Mouse (Mus musculus): ENCODE measurements at regions not wholly inside any gene's neighbourhood (a gene's known extent, or its start where the extent isn't known, plus 50 kb on each side); places are given as distances from the start of the nearest gene placed in this dataset.

DNA sequence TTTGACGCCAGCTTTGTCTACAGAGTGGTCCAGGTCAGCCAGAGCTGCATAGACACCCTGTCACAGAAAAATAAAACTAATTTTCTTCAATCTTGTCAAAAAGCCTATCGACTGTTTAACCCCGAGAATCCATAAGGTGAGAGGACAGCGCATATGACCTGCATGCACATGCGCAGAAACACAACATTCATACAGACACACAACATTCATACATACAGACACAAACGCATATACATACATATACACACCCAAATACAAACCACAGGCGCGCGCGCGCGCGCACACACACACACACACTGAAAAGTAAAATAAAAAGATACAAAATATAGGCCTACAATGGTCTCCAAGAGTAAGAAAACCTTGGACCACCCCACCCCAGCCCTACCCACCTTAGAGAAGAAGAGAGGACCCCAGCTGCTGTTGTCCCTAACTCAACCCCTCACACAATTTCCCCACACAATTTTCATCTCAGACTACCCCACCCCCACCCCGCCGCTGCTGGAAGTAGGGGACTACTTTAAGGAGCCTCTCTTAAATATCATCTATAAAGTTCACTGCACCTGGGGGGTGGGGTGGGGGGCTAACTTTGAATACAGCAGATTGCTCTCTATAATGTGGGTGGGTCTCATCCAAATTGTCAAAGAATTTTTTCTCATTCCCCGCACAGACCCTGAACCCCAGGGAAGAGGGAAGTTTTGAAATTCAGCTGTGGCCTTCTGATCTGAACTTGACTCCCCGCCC is 52.2 kb upstream of the Chd2 start:
- DNase-seq (ENCODE audit: low spot score in 2 of 2) = no peak

DNA sequence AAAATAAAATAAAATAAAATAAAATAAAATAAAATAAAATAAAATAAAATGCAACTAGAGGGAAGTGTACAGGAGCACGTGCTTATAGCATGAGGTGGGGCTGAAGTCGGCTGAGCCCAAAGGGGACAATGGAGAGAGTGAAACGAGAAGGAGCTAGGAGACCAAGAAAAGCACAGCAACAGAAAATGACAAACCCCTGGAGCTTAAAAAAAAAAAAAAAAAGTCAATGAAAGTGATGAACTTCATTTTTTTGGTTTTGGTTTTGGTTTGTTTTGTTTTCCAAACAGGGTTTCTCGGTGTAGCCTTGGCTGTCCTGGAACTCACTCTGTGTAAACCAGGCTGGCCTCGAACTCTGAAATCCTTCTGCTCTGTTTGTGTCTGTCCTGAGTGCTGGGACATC is 51.2 kb upstream of the Chd2 start:
- DNase-seq (ENCODE audit: low spot score in 2 of 2) = no peak
